Mouse (Mus musculus) stomach, embryonic 14.5 days (tissue): ENCODE data around the gene Mink1. TPM values are rescaled to one million over a fixed set of nuclear protein-coding genes. Genes with fewer than 3 reads are reported as not detected.

Experiments used
- ATAC-seq: fragments of 200-750 bp; cut with Nextera tagmentation; 2 replicates; pipeline ENCODE4 v1.8.0; 2017; ENCODE audit warnings: low read depth, moderate TSS enrichment; ENCODE audit not compliant: insufficient number of reproducible peaks, insufficient read depth, low FRiP score
- H3K27ac ChIP-seq: fragments of 300-500 bp; sonication (generic); 2 replicates; pipeline ENCODE4 v1.5.1; 2014; ENCODE audit warnings: mild to moderate bottlenecking, low read length, moderate library complexity, mixed read lengths
- H3K27me3 ChIP-seq: fragments of 300-500 bp; sonication (generic); 2 replicates; pipeline ENCODE4 v1.6.1; 2014; ENCODE audit warnings: low read length, control low read depth, mixed read lengths; ENCODE audit not compliant: control insufficient read depth, insufficient read depth
- H3K36me3 ChIP-seq: fragments of 300-500 bp; sonication (generic); 2 replicates; pipeline ENCODE4 v1.6.1; 2014; ENCODE audit warnings: mild to moderate bottlenecking, control low read depth, low read length, moderate library complexity, mixed read lengths; ENCODE audit not compliant: control insufficient read depth, insufficient read depth
- H3K4me1 ChIP-seq: fragments of 300-500 bp; sonication (generic); 2 replicates; pipeline ENCODE4 v1.6.1; 2014; ENCODE audit warnings: low read length, control low read depth, mixed read lengths; ENCODE audit not compliant: control insufficient read depth, insufficient read depth
- H3K4me2 ChIP-seq: fragments of 300-500 bp; sonication (generic); replicated peaks from 2 replicates; pipeline ENCODE4 v1.6.1; 2014; ENCODE audit warnings: low read depth, low read length, control low read depth
- H3K4me3 ChIP-seq: fragments of 300-500 bp; sonication (generic); 2 replicates; pipeline ENCODE4 v1.5.1; 2014; ENCODE audit warnings: low read depth, low read length, control low read depth
- H3K9ac ChIP-seq: fragments of 300-500 bp; sonication (generic); replicated peaks from 2 replicates; pipeline ENCODE4 v1.6.1; 2014; ENCODE audit warnings: low read depth, mild to moderate bottlenecking, control low read depth, low read length, moderate library complexity, mixed read lengths
- H3K9me3 ChIP-seq: fragments of 300-500 bp; sonication (generic); 2 replicates; pipeline ENCODE4 v1.6.1; 2016; ENCODE audit warnings: low read depth, low read length, control low read depth; ENCODE audit not compliant: control insufficient read depth
- whole genome bisulfite sequencing: fragments of 180-500 bp; shearing (Covaris S2); extraction: QIAGEN DNeasy Blood & Tissue Kit; methylation state at CpG from one replicate; pipeline ENCODE4 v1.1.7; 2014; 5-methylcytosine and 5-hydroxymethylcytosine counted together
- polyA plus RNA-seq: library from polyadenylated mRNA; unstranded; fragments of >200 nt; fragmentation: Nextera tagmentation; extraction: Ambion mirVana; gene quantifications from 2 replicates; pipeline ENCODE4 v1.2.1, GENCODE M21; 2014

Mink1 gene
- polyA plus RNA-seq, 1 experiment from 2014 or later = 23.0 TPM

DNA sequence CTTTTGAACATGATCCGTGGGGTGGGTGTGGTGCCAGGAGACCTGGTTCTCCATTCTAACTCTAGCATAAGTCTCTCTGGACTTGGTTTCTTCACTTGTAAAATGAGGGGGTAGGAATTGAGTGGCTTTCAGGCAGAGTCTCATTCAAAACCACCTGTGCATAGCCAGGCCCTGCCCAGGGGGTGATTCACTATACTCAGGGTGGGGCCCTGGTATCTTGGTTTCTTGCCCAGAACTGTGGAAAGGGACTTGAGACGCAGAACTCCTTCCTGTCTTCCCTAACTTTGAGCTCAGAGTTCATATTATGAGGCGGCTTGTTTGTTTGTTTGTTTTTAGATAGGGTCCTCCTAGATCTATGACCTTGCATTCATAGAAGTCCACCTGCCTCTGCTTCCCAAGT, 14.5 kb downstream of the Mink1 start:
- Histone ChIP-seq H3K27me3 (no peaks in the 10 kb centered on the region), H3K4me1 (peaks cover 42% of the 10 kb centered on the region), H3K4me2 (no peak overlapping the region), H3K9ac (no peak overlapping the region), H3K9me3 (no peaks in the 10 kb centered on the region), H3K27ac (peak overlapping the region; percentile 84; the same call in 1 of the 2 replicates), H3K36me3 (no peaks in the 10 kb centered on the region), H3K4me3 (no peak overlapping the region)
- WGBS = 66% methylated on average over 3 of the region's 3 CpGs
- no peak for ATAC-seq

DNA sequence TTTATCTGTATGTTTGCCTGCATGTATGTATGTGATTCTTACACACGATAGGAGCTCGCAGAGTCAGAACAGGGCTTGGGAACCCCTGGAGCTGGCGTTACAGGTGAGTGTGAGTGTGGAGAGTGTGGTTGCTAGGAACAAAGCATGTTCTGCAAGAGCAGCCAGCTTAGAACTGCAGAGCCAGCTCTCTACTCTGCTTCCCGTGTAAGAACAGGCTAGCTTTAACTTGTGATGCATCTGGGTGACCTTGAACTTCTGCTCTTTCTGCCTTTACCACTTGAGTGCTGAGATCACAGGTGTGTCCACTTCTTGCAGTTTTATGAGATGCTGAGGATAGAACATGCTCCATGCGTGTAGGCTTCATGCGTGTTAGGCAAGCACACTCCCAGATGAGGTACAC, 16.3 kb downstream of the Mink1 start:
- peak overlapping the region; percentile 84 for H3K27ac ChIP-seq
- no peak for ATAC-seq
- no peaks in the 10 kb centered on the region for H3K36me3 ChIP-seq
- H3K4me3 ChIP-seq = no peak overlapping the region
- no peak overlapping the region for H3K4me2 ChIP-seq
- WGBS = 82% methylated on average over 6 of the region's 6 CpGs
- H3K9me3 ChIP-seq = no peaks in the 10 kb centered on the region
- peaks cover 51% of the 10 kb centered on the region for H3K4me1 ChIP-seq
- H3K9ac ChIP-seq = no peak overlapping the region
- no peaks in the 10 kb centered on the region for H3K27me3 ChIP-seq

DNA sequence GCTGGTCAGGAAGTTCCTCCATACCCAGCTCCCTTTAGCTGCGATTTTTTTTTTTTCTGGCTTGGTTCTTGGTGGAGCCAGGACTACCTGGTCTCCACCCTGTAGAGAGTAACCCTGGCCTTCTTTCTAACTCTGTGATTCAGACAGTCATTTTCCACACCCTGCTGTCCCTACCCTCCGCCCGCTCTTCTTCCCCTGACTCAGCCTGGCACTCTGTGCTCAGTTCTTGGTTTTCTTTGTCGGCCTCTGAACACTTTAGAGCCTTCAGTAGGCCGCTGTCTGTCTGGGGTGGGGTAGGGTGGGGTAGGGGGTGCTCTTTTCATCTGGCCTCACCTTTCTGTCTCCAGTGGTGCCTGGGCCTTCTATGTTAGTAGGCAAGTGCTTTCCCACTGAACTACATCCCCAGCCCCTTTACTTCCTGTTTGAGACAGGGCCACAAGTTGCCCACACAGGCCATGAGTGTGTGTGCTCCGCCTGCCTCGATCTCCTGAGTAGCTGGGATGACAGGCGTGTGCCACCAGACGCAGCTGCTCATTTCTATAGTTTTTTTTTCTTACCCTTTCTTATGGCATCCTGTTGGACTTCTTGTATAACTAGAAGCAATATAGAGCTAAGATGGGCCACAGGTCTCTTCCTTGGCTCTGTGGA, 17.2 kb downstream of the Mink1 start:
- Histone ChIP-seq H3K27me3 (no peaks in the 10 kb centered on the region), H3K9ac (no peak overlapping the region), H3K36me3 (no peaks in the 10 kb centered on the region), H3K4me1 (peaks cover 54% of the 10 kb centered on the region), H3K9me3 (no peaks in the 10 kb centered on the region), H3K4me3 (no peak overlapping the region), H3K27ac (peak overlapping the region; percentile 44; the same call in 1 of the 2 replicates), H3K4me2 (no peak overlapping the region)
- no peak for ATAC-seq
- 65% methylated on average over 9 of the region's 9 CpGs for WGBS

DNA sequence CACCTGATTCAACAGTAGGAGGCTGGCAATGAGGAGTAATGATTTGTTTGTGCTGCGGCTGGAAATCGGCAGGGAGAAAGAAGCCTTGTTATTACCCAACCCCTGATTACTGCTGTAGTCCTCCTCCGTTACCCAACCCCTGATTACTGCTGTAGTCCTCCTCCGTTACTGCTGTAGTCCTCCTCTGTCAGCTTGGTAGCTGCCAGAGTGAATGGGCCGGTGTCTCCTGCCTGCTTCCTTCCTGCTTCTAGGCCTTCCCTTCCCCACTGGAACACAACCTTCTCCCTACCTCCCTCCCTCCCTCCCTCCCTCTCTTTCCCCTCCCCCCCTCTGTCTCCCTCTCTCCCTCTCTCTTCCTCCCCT, 17.7 kb downstream of the Mink1 start:
- ATAC-seq = no peak
- Histone ChIP-seq H3K4me3 (no peak overlapping the region), H3K27me3 (no peaks in the 10 kb centered on the region), H3K4me2 (no peak overlapping the region), H3K4me1 (peaks cover 56% of the 10 kb centered on the region), H3K27ac (peak overlapping the region; percentile 44; the same call in 1 of the 2 replicates), H3K9me3 (no peaks in the 10 kb centered on the region), H3K36me3 (no peaks in the 10 kb centered on the region), H3K9ac (no peak overlapping the region)
- 61% methylated on average over 5 of the region's 5 CpGs for WGBS

DNA sequence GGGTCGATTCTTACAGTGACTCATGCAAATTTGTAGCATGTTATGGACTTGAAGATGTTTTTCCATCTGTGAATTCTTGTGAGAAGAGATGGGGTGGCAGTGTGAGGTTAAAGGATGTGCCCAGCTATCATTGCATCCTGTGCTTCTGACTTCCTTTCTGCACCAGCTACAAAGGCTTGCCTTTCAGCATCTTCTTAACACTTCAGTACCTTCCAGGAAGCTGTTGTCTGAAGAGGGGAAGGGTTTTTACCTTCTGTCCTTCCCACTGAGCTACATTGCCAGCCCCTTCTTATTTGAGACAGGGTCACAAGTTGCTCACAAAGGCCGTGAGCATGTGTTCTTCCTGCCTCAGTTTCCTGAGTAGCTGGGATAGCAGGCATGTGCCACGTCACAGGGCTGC, 18.2 kb downstream of the Mink1 start:
- H3K36me3 ChIP-seq = no peaks in the 10 kb centered on the region
- WGBS = 84% methylated on average over 3 of the region's 3 CpGs
- no peaks in the 10 kb centered on the region for H3K27me3 ChIP-seq
- H3K4me1 ChIP-seq = peaks cover 62% of the 10 kb centered on the region
- no peak overlapping the region for H3K4me2 ChIP-seq
- ATAC-seq = no peak
- H3K9me3 ChIP-seq = no peaks in the 10 kb centered on the region
- H3K4me3 ChIP-seq = no peak overlapping the region
- H3K9ac ChIP-seq = no peak overlapping the region
- H3K27ac ChIP-seq = no peak overlapping the region

DNA sequence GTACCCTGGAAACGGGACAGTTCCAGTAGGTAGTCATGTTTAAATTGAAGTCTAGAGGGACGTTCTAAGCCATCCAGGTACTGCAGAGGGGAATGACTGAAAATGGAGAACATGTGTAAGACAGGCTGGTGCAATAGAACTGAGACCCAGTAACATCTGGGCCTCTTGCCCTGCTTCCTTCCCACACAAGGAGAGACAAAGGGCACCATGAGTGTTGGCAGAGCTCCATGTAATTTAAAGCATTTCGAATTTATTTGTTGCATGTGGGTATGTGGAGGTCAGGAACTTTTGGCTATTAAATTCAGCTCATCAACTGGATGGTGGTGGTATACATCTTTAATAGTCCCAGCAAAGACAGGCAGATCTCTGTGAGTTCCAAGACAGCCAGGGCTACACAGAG, 19.5 kb downstream of the Mink1 start:
- Histone ChIP-seq H3K4me1 (peaks cover 62% of the 10 kb centered on the region), H3K4me3 (no peak overlapping the region), H3K36me3 (no peaks in the 10 kb centered on the region), H3K27me3 (no peaks in the 10 kb centered on the region), H3K9ac (no peak overlapping the region), H3K27ac (peak overlapping the region; percentile 79; the same call in 1 of the 2 replicates), H3K4me2 (no peak overlapping the region), H3K9me3 (no peaks in the 10 kb centered on the region)
- ATAC-seq = no peak
- 62% methylated on average over 3 of the region's 3 CpGs for WGBS

DNA sequence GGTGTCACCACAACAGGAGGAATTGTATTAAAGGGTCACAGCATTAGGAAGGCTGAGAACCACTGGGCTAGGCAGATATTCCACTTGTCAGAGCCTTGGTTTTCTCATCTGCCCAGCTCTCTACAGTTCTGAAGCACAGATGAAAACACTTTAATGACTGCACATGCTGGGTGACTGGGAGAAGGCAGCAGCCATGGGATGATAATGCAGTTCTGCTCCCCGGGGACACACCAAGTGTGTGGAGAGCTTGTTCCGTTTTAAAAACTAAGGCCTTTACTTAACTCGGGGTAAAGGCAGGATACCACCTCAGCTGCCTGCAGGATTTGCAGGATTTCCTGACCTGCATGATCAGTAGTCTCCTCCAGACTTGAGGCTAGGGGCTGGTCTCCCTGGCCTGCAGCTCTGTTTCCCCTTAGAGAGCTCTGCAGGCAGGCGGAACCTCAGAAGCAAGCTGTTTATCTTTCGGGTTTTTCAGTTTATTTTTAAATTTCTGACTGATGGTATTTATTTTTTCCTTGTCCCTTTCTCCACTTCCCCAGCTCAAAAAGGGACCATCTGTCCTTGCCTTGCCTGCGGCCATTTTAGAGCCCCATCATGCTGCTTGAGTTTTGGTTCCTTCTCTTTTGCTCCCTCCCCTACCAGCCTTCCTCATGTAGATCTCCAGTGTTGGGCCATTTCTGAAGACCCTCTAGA, 20.5 kb downstream of the Mink1 start:
- H3K27ac ChIP-seq = peak overlapping the region; percentile 79; the same call in 1 of the 2 replicates
- no peak overlapping the region for H3K4me2 ChIP-seq
- no peak overlapping the region for H3K4me3 ChIP-seq
- no peaks in the 10 kb centered on the region for H3K27me3 ChIP-seq
- ATAC-seq = no peak
- H3K9me3 ChIP-seq = no peaks in the 10 kb centered on the region
- H3K9ac ChIP-seq = no peak overlapping the region
- WGBS = 45% methylated on average over 6 of the region's 6 CpGs
- H3K4me1 ChIP-seq = peaks cover 55% of the 10 kb centered on the region
- H3K36me3 ChIP-seq = no peaks in the 10 kb centered on the region

DNA sequence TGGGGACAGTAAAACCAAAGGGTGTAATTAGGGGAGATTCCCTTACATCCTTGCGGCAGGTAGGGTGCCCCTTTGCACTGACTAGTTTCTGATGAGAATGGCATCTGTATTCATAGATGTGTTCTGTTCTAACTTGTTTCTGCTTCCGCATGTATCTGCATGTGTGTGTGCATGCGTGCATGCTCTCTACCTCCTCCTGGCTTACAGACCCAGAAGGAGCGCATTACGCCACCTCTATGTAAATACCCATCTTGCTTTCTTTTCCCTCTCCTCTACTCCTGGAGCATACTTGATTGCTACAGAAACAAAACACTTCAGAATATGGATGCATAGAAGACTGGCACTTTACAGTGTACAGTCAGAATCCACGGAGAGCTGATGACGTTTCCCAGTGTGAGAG, 21.1 kb downstream of the Mink1 start:
- H3K36me3 ChIP-seq = no peaks in the 10 kb centered on the region
- no peaks in the 10 kb centered on the region for H3K27me3 ChIP-seq
- 81% methylated on average over 7 of the region's 7 CpGs for WGBS
- H3K9me3 ChIP-seq = no peaks in the 10 kb centered on the region
- peaks cover 49% of the 10 kb centered on the region for H3K4me1 ChIP-seq
- ATAC-seq = no peak
- H3K27ac ChIP-seq = peak overlapping the region; percentile 79; the same call in 1 of the 2 replicates
- no peak overlapping the region for H3K4me2 ChIP-seq
- H3K4me3 ChIP-seq = no peak overlapping the region
- H3K9ac ChIP-seq = no peak overlapping the region
